Mouse (Mus musculus) c-Kit-positive CD71-negative TER-119-negative erythroid progenitor cells, embryonic 14.5 days (primary cell): ENCODE measurements at regions not wholly inside any gene's neighbourhood (a gene's known extent, or its start where the extent isn't known, plus 50 kb on each side); places are given as distances from the start of the nearest gene placed in this dataset.
"Not testable (repeated sequence)": the region's sequence is repeated elsewhere in the genome, so short reads cannot be mapped to it uniquely, and the experiment has no call there.

Experiments
- DNase-seq: peaks from one replicate; pipeline ENCODE4 v3.0.0-alpha.2; 2013; ENCODE audit warnings: low read depth

GRCm38 (mm10) chr13:26267501-26267900 lies 502.5 kb downstream of the Hdgfl1 start:
- no peak for DNase-seq

GRCm38 (mm10) chr13:26235941-26236340 lies 534.0 kb downstream of the Hdgfl1 start:
- no peak for DNase-seq

GRCm38 (mm10) chr13:26234703-26235102 lies 535.3 kb downstream of the Hdgfl1 start:
- DNase-seq = no peak

- DNase-seq = peak; percentile 4
Observed at GRCm38 (mm10) chr13:26217299-26217698, 552.7 kb downstream of the Hdgfl1 start.

GRCm38 (mm10) chr13:26216579-26216978 lies 553.4 kb downstream of the Hdgfl1 start:
- DNase-seq = no peak

- no peak for DNase-seq
Observed at GRCm38 (mm10) chr13:26205532-26206105, 564.3 kb downstream of the Hdgfl1 start.

- DNase-seq = no peak
Observed at GRCm38 (mm10) chr13:26194646-26195045, 575.3 kb downstream of the Hdgfl1 start.

GRCm38 (mm10) chr13:26183879-26184278 lies 586.1 kb downstream of the Hdgfl1 start:
- no peak for DNase-seq

GRCm38 (mm10) chr13:26171891-26172482 lies 598.0 kb downstream of the Hdgfl1 start:
- no peak for DNase-seq

- DNase-seq = no peak
Observed at GRCm38 (mm10) chr13:26169641-26170040, 600.3 kb downstream of the Hdgfl1 start.

GRCm38 (mm10) chr13:26158703-26159102 lies 611.3 kb downstream of the Hdgfl1 start:
- DNase-seq = no peak

GRCm38 (mm10) chr13:26154701-26155471 lies 615.1 kb downstream of the Hdgfl1 start:
- no peak for DNase-seq

GRCm38 (mm10) chr13:26154251-26154650 lies 615.7 kb downstream of the Hdgfl1 start:
- no peak for DNase-seq

- DNase-seq = no peak
Observed at GRCm38 (mm10) chr13:26153093-26153492, 616.9 kb downstream of the Hdgfl1 start.

GRCm38 (mm10) chr13:26150426-26150825 lies 619.5 kb downstream of the Hdgfl1 start:
- DNase-seq = no peak

- DNase-seq = no peak
Observed at GRCm38 (mm10) chr13:26142811-26143210, 627.2 kb downstream of the Hdgfl1 start.

GRCm38 (mm10) chr13:26119363-26119762 lies 650.6 kb downstream of the Hdgfl1 start:
- no peak for DNase-seq

- no peak for DNase-seq
Observed at GRCm38 (mm10) chr13:26114136-26114535, 655.8 kb downstream of the Hdgfl1 start.

- not testable (repeated sequence) for DNase-seq
Observed at GRCm38 (mm10) chr13:26113723-26114122, 656.2 kb downstream of the Hdgfl1 start.

- no peak for DNase-seq
Observed at GRCm38 (mm10) chr13:26112579-26112978, 657.4 kb downstream of the Hdgfl1 start.

GRCm38 (mm10) chr13:26109013-26109412 lies 661.0 kb downstream of the Hdgfl1 start:
- DNase-seq = no peak

- DNase-seq = no peak
Observed at GRCm38 (mm10) chr13:26088727-26089126, 681.2 kb downstream of the Hdgfl1 start.

GRCm38 (mm10) chr13:26080814-26081213 lies 689.2 kb downstream of the Hdgfl1 start:
- DNase-seq = no peak
